Mouse (Mus musculus) hindbrain, embryonic 13.5 days (tissue): Measurements from ENCODE around the gene Gm20388. TPM values are rescaled to one million over a fixed set of nuclear protein-coding genes. Genes with fewer than 3 reads are reported as not detected.
"Not testable (repeated sequence)": the region's sequence is repeated elsewhere in the genome, so short reads cannot be mapped to it uniquely, and the experiment has no call there.

Source experiments
- ATAC-seq: fragments of 200-750 bp; cut with Nextera tagmentation; 2 replicates; pipeline ENCODE4 v1.8.0; 2017; ENCODE audit warnings: moderate TSS enrichment; ENCODE audit not compliant: low FRiP score
- H3K27ac ChIP-seq: fragments of 300-500 bp; sonication (generic); 2 replicates; pipeline ENCODE4 v1.5.1; 2015; ENCODE audit warnings: inconsistent platforms, mild to moderate bottlenecking, moderate library complexity
- H3K27me3 ChIP-seq: fragments of 300-500 bp; sonication (generic); 2 replicates; pipeline ENCODE4 v1.6.1; 2015; ENCODE audit warnings: mild to moderate bottlenecking, inconsistent platforms
- H3K36me3 ChIP-seq: fragments of 300-500 bp; sonication (generic); 2 replicates; pipeline ENCODE4 v1.6.1; 2015; ENCODE audit warnings: mild to moderate bottlenecking, inconsistent platforms
- H3K4me1 ChIP-seq: fragments of 300-500 bp; sonication (generic); replicated peaks from 2 replicates; pipeline ENCODE4 v1.6.1; 2015; ENCODE audit warnings: inconsistent platforms
- H3K4me2 ChIP-seq: fragments of 300-500 bp; sonication (generic); 2 replicates; pipeline ENCODE4 v1.6.1; 2015; ENCODE audit warnings: inconsistent platforms, mild to moderate bottlenecking, moderate library complexity
- H3K4me3 ChIP-seq: fragments of 300-500 bp; sonication (generic); 2 replicates; pipeline ENCODE4 v1.5.1; 2015; ENCODE audit warnings: mild to moderate bottlenecking, inconsistent platforms
- H3K9ac ChIP-seq: fragments of 300-500 bp; sonication (generic); 2 replicates; pipeline ENCODE4 v1.6.1; 2015; ENCODE audit warnings: mild to moderate bottlenecking, inconsistent platforms
- H3K9me3 ChIP-seq: fragments of 300-500 bp; sonication (generic); 2 replicates; pipeline ENCODE4 v1.6.1; 2016; ENCODE audit warnings: inconsistent platforms
- WGBS: fragments of 180-500 bp; shearing (Covaris S2); methylation state at CpG from one replicate; pipeline ENCODE4 v1.1.7; 2015; 5-methylcytosine and 5-hydroxymethylcytosine counted together
- polyA plus RNA-seq: library from polyadenylated mRNA; unstranded; fragments of >200 nt; fragmentation: Nextera tagmentation; extraction: Ambion mirVana; gene quantifications from 2 replicates; pipeline ENCODE4 v1.2.1, GENCODE M21; 2015

The Gm20388 gene
- polyA plus RNA-seq, 1 experiment from 2014 or later: 1.9 TPM

GRCm38 (mm10) chr8:123445981-123446380 lies 3535.3 kb downstream of the Gm20388 start:
- WGBS: 85% methylated on average over 10 of the region's 10 CpGs
- Histone ChIP-seq H3K4me1 (peaks cover 22% of the 10 kb centered on the region), H3K4me2 (no peak overlapping the region), H3K4me3 (no peak overlapping the region), H3K9me3 (no peaks in the 10 kb centered on the region), H3K27me3 (no peaks in the 10 kb centered on the region), H3K9ac (peak overlapping the region; percentile 35; the same call in 1 of the 2 replicates), H3K27ac (no peak overlapping the region), H3K36me3 (peaks cover 36% of the 10 kb centered on the region)
- ATAC-seq: no peak

GRCm38 (mm10) chr8:123446799-123447198 lies 3536.2 kb downstream of the Gm20388 start:
- WGBS: 98% methylated on average over 6 of the region's 6 CpGs
- no peak for ATAC-seq
- no peak overlapping the region for H3K9ac ChIP-seq
- peaks cover 22% of the 10 kb centered on the region for H3K4me1 ChIP-seq
- no peaks in the 10 kb centered on the region for H3K27me3 ChIP-seq
- no peak overlapping the region for H3K4me3 ChIP-seq
- no peak overlapping the region for H3K4me2 ChIP-seq
- H3K9me3 ChIP-seq: no peaks in the 10 kb centered on the region
- H3K27ac ChIP-seq: no peak overlapping the region
- H3K36me3 ChIP-seq: peaks cover 44% of the 10 kb centered on the region

- Histone ChIP-seq H3K4me3 (no peak overlapping the region), H3K4me1 (0 out of 2 replicates have a peak, but pooled peaks cover under 1% of the 10 kb centered on the region), H3K27me3 (no peaks in the 10 kb centered on the region), H3K27ac (no peak overlapping the region), H3K36me3 (peaks cover 77% of the 10 kb centered on the region), H3K9ac (no peak overlapping the region), H3K9me3 (no peaks in the 10 kb centered on the region), H3K4me2 (no peak overlapping the region)
- no peak for ATAC-seq
- WGBS: 93% methylated on average over 5 of the region's 5 CpGs
Observed at GRCm38 (mm10) chr8:123450783-123451182, 3540.1 kb downstream of the Gm20388 start.

GRCm38 (mm10) chr8:123451747-123452146 lies 3541.1 kb downstream of the Gm20388 start:
- ATAC-seq, H3K9ac ChIP-seq, H3K4me3 ChIP-seq, H3K4me1 ChIP-seq, H3K27ac ChIP-seq, H3K9me3 ChIP-seq, H3K4me2 ChIP-seq, H3K27me3 ChIP-seq: not testable (repeated sequence)
- H3K36me3 ChIP-seq: peaks cover 82% of the 10 kb centered on the region
- WGBS: 95% methylated on average over 12 of the region's 12 CpGs

- Histone ChIP-seq H3K9me3 (no peaks in the 10 kb centered on the region), H3K4me1 (no peaks in the 10 kb centered on the region), H3K4me3 (no peak overlapping the region), H3K4me2 (no peak overlapping the region), H3K27me3 (no peaks in the 10 kb centered on the region), H3K36me3 (peaks cover 82% of the 10 kb centered on the region), H3K27ac (no peak overlapping the region), H3K9ac (no peak overlapping the region)
- ATAC-seq: no peak
- 91% methylated on average over 4 of the region's 4 CpGs for WGBS
Observed at GRCm38 (mm10) chr8:123452149-123452548, 3541.5 kb downstream of the Gm20388 start.

- no peak overlapping the region for H3K27ac ChIP-seq
- H3K9ac ChIP-seq: no peak overlapping the region
- no peak for ATAC-seq
- no peaks in the 10 kb centered on the region for H3K9me3 ChIP-seq
- 85% methylated on average over 7 of the region's 7 CpGs for whole genome bisulfite sequencing
- no peaks in the 10 kb centered on the region for H3K4me1 ChIP-seq
- no peak overlapping the region for H3K4me2 ChIP-seq
- H3K4me3 ChIP-seq: no peak overlapping the region
- peaks cover 89% of the 10 kb centered on the region for H3K36me3 ChIP-seq
- H3K27me3 ChIP-seq: no peaks in the 10 kb centered on the region
Observed at GRCm38 (mm10) chr8:123453291-123453690, 3542.7 kb downstream of the Gm20388 start.

GRCm38 (mm10) chr8:123453951-123454350 lies 3543.3 kb downstream of the Gm20388 start:
- no peak for ATAC-seq
- Histone ChIP-seq H3K27ac (no peak overlapping the region), H3K36me3 (peaks cover 95% of the 10 kb centered on the region), H3K4me2 (no peak overlapping the region), H3K4me1 (no peaks in the 10 kb centered on the region), H3K4me3 (no peak overlapping the region), H3K9ac (no peak overlapping the region), H3K9me3 (no peaks in the 10 kb centered on the region), H3K27me3 (no peaks in the 10 kb centered on the region)
- WGBS: 75% methylated on average over 5 of the region's 5 CpGs

GRCm38 (mm10) chr8:123454559-123454958 lies 3543.9 kb downstream of the Gm20388 start:
- Histone ChIP-seq H3K4me3 (no peak overlapping the region), H3K27me3 (no peaks in the 10 kb centered on the region), H3K9me3 (no peaks in the 10 kb centered on the region), H3K4me2 (no peak overlapping the region), H3K27ac (no peak overlapping the region), H3K4me1 (no peaks in the 10 kb centered on the region), H3K36me3 (peaks cover 95% of the 10 kb centered on the region), H3K9ac (no peak overlapping the region)
- WGBS: 91% methylated on average over 6 of the region's 6 CpGs
- ATAC-seq: no peak

- Histone ChIP-seq H3K4me3 (no peak overlapping the region), H3K36me3 (peaks cover 57% of the 10 kb centered on the region), H3K4me1 (no peaks in the 10 kb centered on the region), H3K27ac (no peak overlapping the region), H3K4me2 (no peak overlapping the region), H3K9ac (no peak overlapping the region), H3K9me3 (no peaks in the 10 kb centered on the region), H3K27me3 (no peaks in the 10 kb centered on the region)
- WGBS: 95% methylated on average over 4 of the region's 4 CpGs
- ATAC-seq: no peak
Observed at GRCm38 (mm10) chr8:123463651-123464050, 3553.0 kb downstream of the Gm20388 start.

GRCm38 (mm10) chr8:123467476-123467875 lies 3556.8 kb downstream of the Gm20388 start:
- no peak for ATAC-seq
- Histone ChIP-seq H3K27me3 (no peaks in the 10 kb centered on the region), H3K9me3 (no peaks in the 10 kb centered on the region), H3K4me2 (no peak overlapping the region), H3K27ac (no peak overlapping the region), H3K4me1 (no peaks in the 10 kb centered on the region), H3K9ac (no peak overlapping the region), H3K36me3 (peaks cover 19% of the 10 kb centered on the region), H3K4me3 (no peak overlapping the region)
- WGBS: 87% methylated on average over 3 of the region's 3 CpGs

- not testable (repeated sequence) for ATAC-seq, H3K27ac ChIP-seq, H3K9ac ChIP-seq, H3K9me3 ChIP-seq, H3K4me1 ChIP-seq, H3K4me2 ChIP-seq, H3K36me3 ChIP-seq, H3K27me3 ChIP-seq, H3K4me3 ChIP-seq
- WGBS: 78% methylated on average over 6 of the region's 6 CpGs
Observed at GRCm38 (mm10) chr8:123472991-123473390, 3562.3 kb downstream of the Gm20388 start.

- 67% methylated on average over 5 of the region's 5 CpGs for WGBS
- ATAC-seq, H3K4me3 ChIP-seq, H3K27me3 ChIP-seq, H3K4me2 ChIP-seq, H3K9ac ChIP-seq, H3K36me3 ChIP-seq, H3K27ac ChIP-seq, H3K9me3 ChIP-seq: not testable (repeated sequence)
- peaks cover 20% of the 10 kb centered on the region for H3K4me1 ChIP-seq
Observed at GRCm38 (mm10) chr8:123474549-123474948, 3563.9 kb downstream of the Gm20388 start.

GRCm38 (mm10) chr8:123476911-123477736 lies 3566.5 kb downstream of the Gm20388 start:
- peak overlapping the region; percentile 75 for H3K4me3 ChIP-seq
- peak overlapping the region; percentile 83 for H3K4me2 ChIP-seq
- H3K36me3 ChIP-seq: peaks cover 17% of the 10 kb centered on the region
- 7% methylated on average over 34 of the region's 34 CpGs for WGBS
- peak overlapping the region; percentile 98 for H3K27ac ChIP-seq
- peak overlapping the region; percentile 88 for H3K9ac ChIP-seq
- peak; percentile 67 for ATAC-seq
- no peaks in the 10 kb centered on the region for H3K27me3 ChIP-seq
- H3K9me3 ChIP-seq: no peaks in the 10 kb centered on the region
- H3K4me1 ChIP-seq: peaks cover 20% of the 10 kb centered on the region
